Mouse (Mus musculus) lung, embryonic 16.5 days (tissue): ENCODE data around the gene Gpc3. TPM values are rescaled to one million over a fixed set of nuclear protein-coding genes. Genes with fewer than 3 reads are reported as not detected.
A peak's percentile ranks its signal among the peaks of the same experiment; 100 is the strongest.

Experiments used
- ATAC-seq: fragments of 200-750 bp; cut with Nextera tagmentation; 2 replicates; pipeline ENCODE4 v1.8.0; 2017; ENCODE audit warnings: low read depth, mild to moderate bottlenecking, moderate library complexity
- H3K27ac ChIP-seq: fragments of 300-500 bp; sonication (generic); 2 replicates; pipeline ENCODE4 v1.5.1; 2014; ENCODE audit warnings: mild to moderate bottlenecking, control low read depth, low read length
- H3K27me3 ChIP-seq: fragments of 300-500 bp; sonication (generic); 2 replicates; pipeline ENCODE4 v1.6.1; 2014; ENCODE audit warnings: low read depth, low read length, mixed read lengths; ENCODE audit not compliant: control insufficient read depth, insufficient read depth
- H3K36me3 ChIP-seq: fragments of 300-500 bp; sonication (generic); 2 replicates; pipeline ENCODE4 v1.6.1; 2014; ENCODE audit warnings: low read length; ENCODE audit not compliant: control insufficient read depth, insufficient read depth
- H3K4me1 ChIP-seq: fragments of 300-500 bp; sonication (generic); replicated peaks from 2 replicates; pipeline ENCODE4 v1.6.1; 2014; ENCODE audit warnings: low read length, mixed read lengths; ENCODE audit not compliant: control insufficient read depth, insufficient read depth
- H3K4me2 ChIP-seq: fragments of 300-500 bp; sonication (generic); 2 replicates; pipeline ENCODE4 v1.6.1; 2014; ENCODE audit warnings: low read depth, low read length, control low read depth
- H3K4me3 ChIP-seq: fragments of 300-500 bp; sonication (generic); 2 replicates; pipeline ENCODE4 v1.5.1; 2014; ENCODE audit warnings: mild to moderate bottlenecking, low read length, control low read depth
- H3K9ac ChIP-seq: fragments of 300-500 bp; sonication (generic); 2 replicates; pipeline ENCODE4 v1.6.1; 2014; ENCODE audit warnings: low read length, control low read depth
- H3K9me3 ChIP-seq: fragments of 300-500 bp; sonication (generic); 2 replicates; pipeline ENCODE4 v1.6.1; 2016; ENCODE audit warnings: low read length; ENCODE audit not compliant: control insufficient read depth
- WGBS: fragments of 180-500 bp; shearing (Covaris S2); extraction: QIAGEN DNeasy Blood & Tissue Kit; methylation state at CpG from one replicate; pipeline ENCODE4 v1.1.7; 2014; 5-methylcytosine and 5-hydroxymethylcytosine counted together
- polyA plus RNA-seq: library from polyadenylated mRNA; unstranded; fragments of >200 nt; fragmentation: Nextera tagmentation; extraction: Ambion mirVana; gene quantifications from 2 replicates; pipeline ENCODE4 v1.2.1, GENCODE M21; 2015

Gpc3 gene
- polyA plus RNA-seq, 1 experiment from 2014 or later, result 477 TPM

DNA sequence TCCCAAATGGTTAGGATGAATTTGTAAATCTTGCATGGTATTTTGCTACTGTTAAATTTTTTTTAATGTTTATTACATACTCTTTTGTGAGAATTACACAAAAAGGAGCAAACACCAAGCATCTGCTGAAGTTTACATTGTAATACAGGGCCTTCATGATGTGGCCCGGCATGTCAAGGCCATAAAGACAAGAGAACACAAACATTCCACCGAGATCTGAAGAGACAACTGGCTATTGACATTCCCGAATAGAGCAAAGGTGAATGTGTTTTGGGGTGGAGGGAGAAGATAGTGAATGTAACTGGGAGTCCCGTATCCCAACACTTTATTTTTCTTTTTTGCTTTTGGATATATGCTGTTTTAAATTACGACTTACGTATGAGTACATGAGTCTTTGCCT lies 20.2 kb upstream of the Gpc3 start:
- Histone ChIP-seq H3K4me1 (peaks cover 11% of the 10 kb centered on the region; the same call in 1 of the 2 replicates), H3K27me3 (no peaks in the 10 kb centered on the region), H3K4me2 (no peak overlapping the region), H3K36me3 (no peaks in the 10 kb centered on the region), H3K9me3 (no peaks in the 10 kb centered on the region), H3K9ac (no peak overlapping the region), H3K4me3 (no peak overlapping the region), H3K27ac (no peak overlapping the region)
- ATAC-seq, result no peak
- WGBS, result 57% methylated on average over 6 of the region's 6 CpGs

DNA sequence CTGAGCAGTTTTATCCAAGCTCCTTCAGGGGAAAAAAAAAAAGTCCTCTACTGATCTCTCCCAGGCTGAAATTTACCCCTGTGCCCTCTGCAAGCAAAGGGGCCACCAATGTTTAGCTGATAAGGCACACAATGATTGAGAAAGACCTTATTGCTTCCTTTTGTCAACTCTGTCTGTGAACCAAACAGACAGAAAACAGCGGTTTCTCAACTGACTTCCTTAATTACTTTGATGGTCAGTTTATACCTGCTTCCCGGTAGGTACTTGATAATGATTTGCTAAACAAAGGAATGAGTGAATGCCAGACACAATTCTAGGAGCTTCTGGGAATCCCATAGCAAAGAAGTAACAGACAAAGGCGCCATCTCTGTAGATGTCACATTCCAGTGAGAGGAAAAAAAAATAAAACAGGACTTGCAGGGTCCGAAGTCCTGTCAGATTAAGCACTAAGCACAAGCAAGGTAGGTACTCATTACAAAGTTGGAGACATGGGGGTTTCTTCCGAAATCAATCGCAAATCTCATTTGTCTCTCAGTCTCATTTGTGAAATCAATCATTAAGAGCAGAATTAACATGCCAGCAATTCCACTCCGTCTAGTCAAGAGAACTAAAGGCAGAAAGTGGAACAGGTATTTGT lies 19.1 kb upstream of the Gpc3 start:
- H3K9me3 ChIP-seq, result no peaks in the 10 kb centered on the region
- ATAC-seq, result no peak
- no peak overlapping the region for H3K4me2 ChIP-seq
- H3K4me3 ChIP-seq, result no peak overlapping the region
- H3K27me3 ChIP-seq, result no peaks in the 10 kb centered on the region
- H3K27ac ChIP-seq, result no peak overlapping the region
- H3K36me3 ChIP-seq, result no peaks in the 10 kb centered on the region
- H3K9ac ChIP-seq, result no peak overlapping the region
- peaks cover 11% of the 10 kb centered on the region; the same call in 1 of the 2 replicates for H3K4me1 ChIP-seq
- WGBS, result 36% methylated on average over 7 of the region's 7 CpGs

DNA sequence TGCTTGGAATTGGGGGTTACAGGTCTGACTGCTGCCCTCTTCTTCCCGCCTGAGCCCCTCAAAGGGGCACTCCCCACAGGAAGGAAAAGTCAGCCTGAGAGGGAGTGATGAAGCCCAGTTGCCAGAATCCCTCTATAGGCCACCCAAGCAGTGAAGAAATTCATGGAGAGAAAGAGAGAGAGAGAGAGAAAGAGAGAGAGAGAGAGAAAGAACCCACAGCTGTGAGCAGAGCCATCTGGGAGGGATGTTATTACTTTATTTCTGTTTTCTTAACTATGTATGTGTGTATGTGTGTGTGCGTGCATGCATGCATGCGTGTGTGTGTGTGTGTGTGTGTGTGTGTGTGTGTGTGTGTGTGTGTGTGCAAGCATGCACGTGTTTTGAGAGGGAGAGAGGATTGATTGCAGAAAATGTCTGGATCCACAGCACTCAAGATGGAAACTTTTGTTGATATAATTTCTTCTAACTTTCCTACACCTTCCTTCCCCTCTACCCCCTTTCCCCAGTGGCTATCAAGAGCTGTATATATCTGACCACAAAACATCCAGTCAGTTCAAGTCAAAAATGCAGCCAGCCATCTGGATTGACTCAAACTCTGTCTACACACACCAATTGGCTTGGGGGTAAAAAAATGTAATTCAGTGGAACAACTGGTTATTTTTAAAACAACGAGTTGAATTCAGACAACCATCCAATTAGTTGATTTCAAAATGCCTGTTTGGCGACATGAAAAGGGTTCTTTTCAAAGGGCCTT lies 13.4 kb upstream of the Gpc3 start:
- Histone ChIP-seq H3K36me3 (no peaks in the 10 kb centered on the region), H3K9ac (no peak overlapping the region), H3K27ac (peak overlapping the region; percentile 47), H3K4me2 (no peak overlapping the region), H3K4me1 (peaks cover 11% of the 10 kb centered on the region; the same call in 1 of the 2 replicates), H3K27me3 (no peaks in the 10 kb centered on the region), H3K4me3 (no peak overlapping the region), H3K9me3 (no peaks in the 10 kb centered on the region)
- peak; percentile 83 for ATAC-seq
- WGBS, result 27% methylated on average over 5 of the region's 6 CpGs

DNA sequence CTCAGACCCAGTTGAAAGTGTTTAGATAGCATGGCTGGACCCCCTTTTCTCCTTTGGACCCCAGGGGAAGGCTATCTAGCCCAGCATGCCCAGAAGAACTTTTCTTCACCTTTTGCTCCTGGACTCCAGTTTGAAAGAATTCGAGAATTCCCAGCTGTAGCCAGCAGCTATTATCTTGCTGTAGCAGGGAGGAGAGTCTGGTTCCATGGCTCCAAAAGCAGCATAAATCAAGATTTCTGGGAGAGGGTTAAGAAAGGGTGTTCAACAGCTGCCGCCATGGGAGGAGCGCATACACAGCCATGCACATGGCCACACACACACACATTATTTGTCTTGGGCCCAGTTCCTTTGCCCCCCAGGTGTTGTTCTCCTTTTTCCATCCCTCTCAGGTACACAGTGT lies 4.1 kb upstream of the Gpc3 start:
- Histone ChIP-seq H3K27me3 (no peaks in the 10 kb centered on the region), H3K4me1 (no peaks in the 10 kb centered on the region; the same call in none of the 2 replicates), H3K27ac (no peak overlapping the region; the same call in 1 of the 2 replicates), H3K4me2 (no peak overlapping the region), H3K4me3 (no peak overlapping the region), H3K36me3 (no peaks in the 10 kb centered on the region), H3K9me3 (no peaks in the 10 kb centered on the region), H3K9ac (no peak overlapping the region)
- ATAC-seq, result no peak
- 39% methylated on average over 3 of the region's 3 CpGs for WGBS

DNA sequence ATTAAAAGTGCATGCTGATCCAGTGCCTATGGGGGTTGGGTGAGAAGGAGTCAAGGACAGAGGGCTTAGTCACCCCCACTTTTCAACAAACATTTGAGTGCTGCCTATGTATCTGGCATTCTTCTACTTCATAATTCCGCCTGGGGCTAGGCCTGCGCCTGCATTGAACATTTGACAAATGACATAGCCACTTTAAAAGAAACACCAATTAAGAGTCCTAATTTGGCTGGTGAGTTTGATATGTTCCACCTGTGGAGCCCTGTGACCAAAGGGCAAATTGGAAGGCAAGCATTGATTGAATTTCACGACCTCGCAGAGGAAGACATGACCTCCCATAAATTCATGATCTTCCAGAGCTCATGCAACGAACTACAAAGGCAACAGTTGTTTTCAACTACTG lies 2.4 kb upstream of the Gpc3 start:
- H3K4me2 ChIP-seq, result no peak overlapping the region
- H3K9me3 ChIP-seq, result no peaks in the 10 kb centered on the region
- no peak overlapping the region for H3K4me3 ChIP-seq
- H3K9ac ChIP-seq, result no peak overlapping the region
- H3K4me1 ChIP-seq, result no peaks in the 10 kb centered on the region; the same call in none of the 2 replicates
- 62% methylated on average over 5 of the region's 5 CpGs for WGBS
- no peak overlapping the region for H3K27ac ChIP-seq
- no peak for ATAC-seq
- no peaks in the 10 kb centered on the region for H3K27me3 ChIP-seq
- H3K36me3 ChIP-seq, result no peaks in the 10 kb centered on the region

DNA sequence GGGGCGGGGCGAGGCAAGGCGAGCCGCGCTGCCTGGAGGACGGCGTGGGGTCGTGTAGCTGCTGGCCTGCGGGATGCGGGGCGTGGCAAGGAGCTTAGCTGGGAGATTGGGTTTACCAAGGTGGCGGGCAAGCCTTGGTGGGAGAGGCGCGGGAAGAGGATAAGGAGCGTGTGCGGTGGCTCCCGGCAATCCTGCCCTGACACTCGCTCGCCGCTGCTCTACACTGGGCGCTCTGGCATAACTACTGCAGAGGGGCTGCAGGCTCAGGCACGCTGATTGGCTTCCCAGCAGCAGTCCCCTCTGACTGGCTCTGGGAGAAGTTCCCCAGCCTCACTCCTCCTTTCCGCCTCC lies 256 bp upstream of the Gpc3 start:
- Histone ChIP-seq H3K4me1 (no peaks in the 10 kb centered on the region; the same call in none of the 2 replicates), H3K9ac (peak overlapping the region; percentile 65), H3K27me3 (no peaks in the 10 kb centered on the region), H3K27ac (peak overlapping the region; percentile 77), H3K4me3 (peak overlapping the region; percentile 59), H3K9me3 (no peaks in the 10 kb centered on the region), H3K36me3 (no peaks in the 10 kb centered on the region), H3K4me2 (peak overlapping the region; percentile 65)
- ATAC-seq, result peak; percentile 95
- WGBS, result 21% methylated on average over 17 of the region's 23 CpGs

DNA sequence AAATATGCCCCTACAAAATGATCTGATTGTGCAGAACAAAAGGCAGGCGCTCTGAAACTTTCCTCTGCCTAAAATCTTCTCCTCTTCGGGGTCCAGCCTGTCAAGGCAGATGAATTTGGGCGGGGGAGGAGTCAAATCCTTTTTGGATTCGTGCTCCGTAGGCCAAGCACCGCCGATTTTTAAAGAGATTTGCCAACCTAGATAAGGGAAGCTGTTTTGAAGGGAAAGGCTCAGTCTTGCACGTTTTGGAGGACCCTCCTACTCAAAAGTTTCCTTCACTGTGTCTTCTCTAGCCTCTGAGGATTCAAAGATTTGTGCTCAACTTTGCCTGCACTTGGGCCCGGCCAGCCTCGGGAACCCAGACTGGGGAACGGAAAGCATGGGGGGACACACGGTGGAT lies 944 bp downstream of the Gpc3 start:
- H3K27ac ChIP-seq, result peak overlapping the region; percentile 77
- peak overlapping the region; percentile 65 for H3K9ac ChIP-seq
- no peaks in the 10 kb centered on the region for H3K27me3 ChIP-seq
- no peaks in the 10 kb centered on the region; the same call in none of the 2 replicates for H3K4me1 ChIP-seq
- 6% methylated on average over 12 of the region's 12 CpGs for WGBS
- H3K4me3 ChIP-seq, result peak overlapping the region; percentile 59
- no peaks in the 10 kb centered on the region for H3K9me3 ChIP-seq
- no peak; the same call in 1 of the 2 replicates for ATAC-seq
- H3K36me3 ChIP-seq, result no peaks in the 10 kb centered on the region
- peak overlapping the region; percentile 65 for H3K4me2 ChIP-seq

DNA sequence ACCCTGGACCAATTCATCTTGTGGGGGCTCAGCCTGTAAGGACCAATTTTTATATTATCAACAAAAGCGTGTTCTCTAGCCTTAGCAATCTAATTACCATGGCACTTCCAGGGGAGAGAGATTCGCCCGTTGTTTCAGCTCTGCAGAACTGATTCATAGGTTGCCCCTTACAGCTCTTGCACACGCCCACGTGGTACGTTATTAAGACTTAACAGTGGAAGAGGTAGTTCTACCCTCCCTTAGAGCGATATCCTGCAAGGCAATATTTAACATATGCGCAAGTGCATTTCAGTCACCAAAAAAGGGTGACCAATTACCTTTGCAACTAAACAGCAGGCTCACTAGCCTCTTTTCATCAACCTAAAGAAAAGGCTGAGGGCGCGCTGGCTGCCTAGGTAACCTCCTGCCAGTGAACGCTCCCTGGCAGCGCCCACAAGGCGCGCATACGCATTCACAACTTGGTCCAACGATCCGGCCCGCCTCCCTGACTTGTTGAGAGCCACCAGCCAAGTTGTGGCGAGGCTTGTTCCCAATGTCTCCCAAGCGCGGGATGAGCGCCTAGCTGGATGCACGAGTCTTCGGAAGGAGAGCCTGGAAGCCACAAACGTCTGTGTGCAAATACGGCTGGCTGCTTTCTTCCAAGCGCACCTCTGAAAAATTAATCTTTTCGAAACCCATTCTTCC lies 1.6 kb downstream of the Gpc3 start:
- no peaks in the 10 kb centered on the region for H3K27me3 ChIP-seq
- H3K4me3 ChIP-seq, result peak overlapping the region; percentile 59
- peak overlapping the region; percentile 77 for H3K27ac ChIP-seq
- H3K4me2 ChIP-seq, result peak overlapping the region; percentile 65
- H3K9me3 ChIP-seq, result no peaks in the 10 kb centered on the region
- no peak for ATAC-seq
- H3K4me1 ChIP-seq, result no peaks in the 10 kb centered on the region; the same call in none of the 2 replicates
- H3K9ac ChIP-seq, result peak overlapping the region; percentile 65
- no peaks in the 10 kb centered on the region for H3K36me3 ChIP-seq
- WGBS, result 17% methylated on average over 28 of the region's 28 CpGs

DNA sequence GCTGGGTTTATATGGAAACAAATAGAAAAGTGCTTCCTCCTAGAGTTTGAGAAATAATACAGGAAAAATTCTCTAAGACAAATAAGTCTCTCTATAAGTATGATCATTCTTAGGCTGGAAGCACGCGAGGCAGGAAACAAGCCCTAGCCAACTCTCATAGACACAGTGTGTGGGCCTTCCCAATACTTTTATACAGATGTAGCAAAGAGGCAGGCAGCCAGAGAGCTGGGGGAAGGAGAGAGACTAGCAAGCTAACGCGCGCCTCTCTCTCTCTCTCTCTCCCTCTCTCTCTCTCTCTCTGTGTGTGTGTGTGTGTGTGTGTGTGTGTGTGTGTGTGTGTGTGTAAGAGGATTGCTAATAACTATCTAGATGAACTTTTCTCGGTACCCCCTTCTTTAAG lies 2.2 kb downstream of the Gpc3 start:
- Histone ChIP-seq H3K4me2 (peak overlapping the region; percentile 65), H3K4me3 (peak overlapping the region; percentile 59), H3K27ac (no peak overlapping the region), H3K4me1 (no peaks in the 10 kb centered on the region; the same call in none of the 2 replicates), H3K27me3 (no peaks in the 10 kb centered on the region), H3K9ac (no peak overlapping the region), H3K36me3 (no peaks in the 10 kb centered on the region), H3K9me3 (no peaks in the 10 kb centered on the region)
- WGBS, result 22% methylated on average over 3 of the region's 6 CpGs
- no peak for ATAC-seq
